In the genomic region with DNA sequence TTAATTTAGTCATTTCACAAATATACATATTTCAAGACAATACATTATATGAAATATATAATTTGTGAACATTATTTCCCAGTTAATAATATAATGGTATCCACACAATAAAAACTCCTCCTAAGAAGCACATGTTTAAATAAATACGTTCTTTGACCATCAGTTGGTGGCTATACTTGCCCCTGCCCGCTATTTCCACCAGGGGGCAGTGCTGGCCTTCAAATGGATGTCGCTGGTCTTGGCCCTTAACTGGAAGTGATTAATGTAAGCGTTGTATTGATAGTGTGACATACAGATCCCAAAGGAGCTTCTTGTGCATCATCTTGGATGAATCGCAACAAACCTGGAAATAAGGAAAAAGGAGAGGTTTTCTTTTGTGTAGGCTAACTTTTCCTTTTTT, we compare ENCODE assay signal across 8 mouse cellular contexts. TPM values are rescaled to one million over a fixed set of nuclear protein-coding genes. Genes with fewer than 3 reads are reported as not detected.
A peak's percentile ranks its signal among the peaks of the same experiment; 100 is the strongest.
DNase-seq lines count a peak whose midpoint lies in the region; ATAC-seq lines count a peak whose summit lies in the region.

No protein-coding gene starts in this region.

- no peaks in the 10 kb centered on the region for H3K4me1 ChIP-seq in heart, embryonic 12.5 days (replicated peaks)

- H3K9me3 ChIP-seq in heart, embryonic 12.5 days (replicated peaks): no peaks in the 10 kb centered on the region

- H3K27ac ChIP-seq in heart, embryonic 12.5 days (ENCODE audit: poor library complexity, severe bottlenecking): no peak overlapping the region

- H3K9ac ChIP-seq in heart, embryonic 12.5 days: no peak overlapping the region

- peaks cover 55% of the 10 kb centered on the region for H3K27me3 ChIP-seq in heart, embryonic 12.5 days (replicated peaks)

- WGBS in heart, embryonic 12.5 days: 22% methylated on average over 5 of the region's 5 CpGs

- no peak for ATAC-seq in heart, embryonic 12.5 days (ENCODE audit: insufficient number of reproducible peaks, low FRiP score)
- ATAC-seq in monocyte, adult 5-6 weeks (replicated peaks; ENCODE audit: insufficient number of reproducible peaks, low FRiP score, low TSS enrichment, poor library complexity, severe bottlenecking): 0 out of 2 replicates have a peak, but pooled peaks have one; percentile 75

- H3K4me2 ChIP-seq in heart, embryonic 12.5 days: no peak overlapping the region

- H3K36me3 ChIP-seq in heart, embryonic 12.5 days: no peaks in the 10 kb centered on the region

- no peak overlapping the region for H3K4me3 ChIP-seq in heart, embryonic 12.5 days

- peak; percentile 92 for DNase-seq in heart, adult 11 months
- DNase-seq in T-cell, adult 2 months (ENCODE audit: low spot score): peak; percentile 70
- peak; percentile 72 to 81 for DNase-seq in cerebellum, postnatal 36 days
- DNase-seq in heart, adult 8-10 months (ENCODE audit: low spot score): peak; percentile 69
- DNase-seq in left cerebral cortex, adult 18-20 months (ENCODE audit: low spot score in 2 of 2): peak; percentile 75 to 81
- DNase-seq in testis, postnatal 10 days (ENCODE audit: low spot score): peak; percentile 87

RNA-seq across cellular contexts. Expression of gene Krt28, which starts 4.9 kb away (rescaled TPM):
- 0.12 and 0.20 TPM in 2 replicates for polyA plus RNA-seq in heart, embryonic 12.5 days (2016; fragmentation: Nextera tagmentation; extraction: Ambion mirVana)
- not detected for total RNA-seq in heart, adult 8-10 months (2022)
- not detected for total RNA-seq in left cerebral cortex, adult 18-20 months (2021)
- not detected in 3 replicates for total RNA-seq in monocyte, adult 5-6 weeks (2017)

RNA-seq across cellular contexts. Expression of gene Krt10, which starts 9.6 kb away (rescaled TPM):
- 16.6 and 18.8 TPM in 2 replicates for polyA plus RNA-seq in heart, embryonic 12.5 days (2016; fragmentation: Nextera tagmentation; extraction: Ambion mirVana)
- 1 to 10 TPM; 3.3 to 5.8 (median 5.0) TPM for total RNA-seq in heart, adult 8-10 months (2022)
- total RNA-seq in left cerebral cortex, adult 18-20 months (2021): 10 to 100 TPM; 11.0 to 12.5 TPM
- 0.29 to 3.1 TPM (median 1.6 TPM) in 3 replicates for total RNA-seq in monocyte, adult 5-6 weeks (2017)

RNA-seq across cellular contexts. Expression of gene Krt27, which starts 28.7 kb away (rescaled TPM):
- 0.12 TPM in 1 of 2 replicates, not detected in the other for polyA plus RNA-seq in heart, embryonic 12.5 days (2016; fragmentation: Nextera tagmentation; extraction: Ambion mirVana)
- not detected for total RNA-seq in heart, adult 8-10 months (2022)
- total RNA-seq in left cerebral cortex, adult 18-20 months (2021): not detected
- total RNA-seq in monocyte, adult 5-6 weeks (2017): not detected in 3 replicates

RNA-seq across cellular contexts. Expression of gene Krt26, which starts 41.8 kb away (rescaled TPM):
- polyA plus RNA-seq in heart, embryonic 12.5 days (2016; fragmentation: Nextera tagmentation; extraction: Ambion mirVana): not detected in 2 replicates
- not detected for total RNA-seq in heart, adult 8-10 months (2022)
- not detected for total RNA-seq in left cerebral cortex, adult 18-20 months (2021)
- total RNA-seq in monocyte, adult 5-6 weeks (2017): not detected in 3 replicates

RNA-seq across cellular contexts. Expression of gene Krt12, which starts 42.5 kb away (rescaled TPM):
- polyA plus RNA-seq in heart, embryonic 12.5 days (2016; fragmentation: Nextera tagmentation; extraction: Ambion mirVana): not detected in 2 replicates
- not detected for total RNA-seq in heart, adult 8-10 months (2022)
- total RNA-seq in left cerebral cortex, adult 18-20 months (2021): 10 to 100 TPM; 10.8 to 12.0 TPM
- total RNA-seq in monocyte, adult 5-6 weeks (2017): not detected in 3 replicates
